Mouse (Mus musculus) forebrain, embryonic 12.5 days (tissue): ENCODE data around the gene Nfya. TPM values are rescaled to one million over a fixed set of nuclear protein-coding genes. Genes with fewer than 3 reads are reported as not detected.

Experiments used
- ATAC-seq: fragments of 200-750 bp; cut with Nextera tagmentation; 2 replicates; pipeline ENCODE4 v1.8.0; 2017; ENCODE audit warnings: moderate TSS enrichment; ENCODE audit not compliant: low FRiP score
- H3K27ac ChIP-seq: fragments of 300-500 bp; sonication (generic); 2 replicates; pipeline ENCODE4 v1.5.1; 2016; ENCODE audit warnings: mild to moderate bottlenecking
- H3K27me3 ChIP-seq: fragments of 300-500 bp; sonication (generic); 2 replicates; pipeline ENCODE4 v1.6.1; 2016; ENCODE audit warnings: mild to moderate bottlenecking
- H3K36me3 ChIP-seq: fragments of 300-500 bp; sonication (generic); replicated peaks from 2 replicates; pipeline ENCODE4 v1.6.1; 2016; ENCODE audit warnings: mild to moderate bottlenecking
- H3K4me1 ChIP-seq: fragments of 300-500 bp; sonication (generic); 2 replicates; pipeline ENCODE4 v1.6.1; 2016
- H3K4me2 ChIP-seq: fragments of 300-500 bp; sonication (generic); 2 replicates; pipeline ENCODE4 v1.6.1; 2016; ENCODE audit warnings: mild to moderate bottlenecking, moderate library complexity
- H3K4me3 ChIP-seq: fragments of 300-500 bp; sonication (generic); replicated peaks from 2 replicates; pipeline ENCODE4 v1.5.1; 2016; ENCODE audit warnings: mild to moderate bottlenecking
- H3K9ac ChIP-seq: fragments of 300-500 bp; sonication (generic); 2 replicates; pipeline ENCODE4 v1.6.1; 2016; ENCODE audit warnings: mild to moderate bottlenecking
- H3K9me3 ChIP-seq: fragments of 300-500 bp; sonication (generic); 2 replicates; pipeline ENCODE4 v1.6.1; 2016
- WGBS: fragments of 180-500 bp; shearing (Covaris S2); methylation state at CpG from one replicate; pipeline ENCODE4 v1.1.7; 2016; 5-methylcytosine and 5-hydroxymethylcytosine counted together
- polyA plus RNA-seq: library from polyadenylated mRNA; unstranded; fragments of >200 nt; fragmentation: Nextera tagmentation; extraction: Ambion mirVana; gene quantifications from 2 replicates; pipeline ENCODE4 v1.2.1, GENCODE M21; 2016

Nfya gene
- 20.7 and 23.4 TPM in 2 replicates for polyA plus RNA-seq

GRCm38 (mm10) chr17:48409380-48410298 is at the start of gene Nfya, which contains the start of gene Oard1:
TSS of gene Nfya (minus strand) at chr17:48409906.
TSS of gene Oard1 (plus strand) at chr17:48410014.
- Histone ChIP-seq H3K27me3 (no peaks in the 10 kb centered on the region), H3K27ac (peak within 1 kb of the TSS; percentile 100), H3K4me3 (peak within 1 kb of the TSS; percentile 83), H3K9me3 (no peaks in the 10 kb centered on the region), H3K36me3 (peaks cover 11% of the 10 kb centered on the region), H3K4me2 (peak within 1 kb of the TSS; percentile 83), H3K9ac (peak within 1 kb of the TSS; percentile 99), H3K4me1 (peaks cover 27% of the 10 kb centered on the region)
- ATAC-seq: peak; percentile 96
- WGBS: under 1% methylated on average over 66 of the region's 84 CpGs

GRCm38 (mm10) chr17:48457971-48458653 is 48.4 kb upstream of the Nfya start:
- Histone ChIP-seq H3K4me3 (no peak overlapping the region), H3K27ac (no peak overlapping the region), H3K9me3 (no peaks in the 10 kb centered on the region), H3K27me3 (no peaks in the 10 kb centered on the region), H3K36me3 (no peaks in the 10 kb centered on the region), H3K4me1 (no peaks in the 10 kb centered on the region), H3K9ac (no peak overlapping the region), H3K4me2 (no peak overlapping the region)
- WGBS: 89% methylated on average over 13 of the region's 13 CpGs
- ATAC-seq: no peak

- H3K9ac ChIP-seq: no peak overlapping the region
- no peaks in the 10 kb centered on the region for H3K27me3 ChIP-seq
- no peak overlapping the region for H3K4me3 ChIP-seq
- no peak overlapping the region for H3K27ac ChIP-seq
- peaks cover 5% of the 10 kb centered on the region; the same call in 1 of the 2 replicates for H3K4me1 ChIP-seq
- no peak overlapping the region for H3K4me2 ChIP-seq
- no peaks in the 10 kb centered on the region for H3K9me3 ChIP-seq
- no peak for ATAC-seq
- H3K36me3 ChIP-seq: no peaks in the 10 kb centered on the region
- WGBS: 81% methylated on average over 2 of the region's 2 CpGs
Observed at GRCm38 (mm10) chr17:48455955-48456354, 46.2 kb upstream of the Nfya start.

- WGBS: 61% methylated on average over 11 of the region's 11 CpGs
Observed at GRCm38 (mm10) chr17:48454688-48455087, 45.0 kb upstream of the Nfya start, which contains the start of gene Unc5cl. TSS of gene Unc5cl (plus strand) at chr17:48454901.

GRCm38 (mm10) chr17:48454190-48454589 is 44.5 kb upstream of the Nfya start:
- no peaks in the 10 kb centered on the region for H3K36me3 ChIP-seq
- no peaks in the 10 kb centered on the region for H3K27me3 ChIP-seq
- ATAC-seq: no peak
- 48% methylated on average over 7 of the region's 7 CpGs for WGBS
- H3K4me2 ChIP-seq: no peak overlapping the region
- H3K27ac ChIP-seq: no peak overlapping the region
- H3K9me3 ChIP-seq: no peaks in the 10 kb centered on the region
- H3K4me3 ChIP-seq: no peak overlapping the region
- H3K9ac ChIP-seq: no peak overlapping the region
- peaks cover 5% of the 10 kb centered on the region; the same call in 1 of the 2 replicates for H3K4me1 ChIP-seq

More at GRCm38 (mm10) chr17:48454688-48455087, 45.0 kb upstream of the Nfya start, which contains the start of gene Unc5cl:
- Histone ChIP-seq H3K36me3 (no peaks in the 10 kb centered on the region), H3K4me1 (peaks cover 5% of the 10 kb centered on the region; the same call in 1 of the 2 replicates), H3K4me3 (no peak within 1 kb of the TSS), H3K4me2 (no peak within 1 kb of the TSS), H3K9ac (no peak within 1 kb of the TSS), H3K27me3 (no peaks in the 10 kb centered on the region), H3K9me3 (no peaks in the 10 kb centered on the region), H3K27ac (no peak within 1 kb of the TSS)
- ATAC-seq: no peak

GRCm38 (mm10) chr17:48453489-48453888 is 43.8 kb upstream of the Nfya start:
- WGBS: 79% methylated on average over 7 of the region's 7 CpGs
- Histone ChIP-seq H3K4me1 (peaks cover 5% of the 10 kb centered on the region; the same call in 1 of the 2 replicates), H3K9me3 (no peaks in the 10 kb centered on the region), H3K9ac (no peak overlapping the region), H3K27ac (no peak overlapping the region), H3K27me3 (no peaks in the 10 kb centered on the region), H3K4me3 (no peak overlapping the region), H3K36me3 (no peaks in the 10 kb centered on the region), H3K4me2 (no peak overlapping the region)
- ATAC-seq: no peak

GRCm38 (mm10) chr17:48451753-48452444 is 42.2 kb upstream of the Nfya start:
- ATAC-seq: no peak
- no peak overlapping the region for H3K27ac ChIP-seq
- no peak overlapping the region for H3K9ac ChIP-seq
- 69% methylated on average over 9 of the region's 9 CpGs for WGBS
- H3K36me3 ChIP-seq: no peaks in the 10 kb centered on the region
- H3K4me3 ChIP-seq: no peak overlapping the region
- peaks cover 5% of the 10 kb centered on the region; the same call in 1 of the 2 replicates for H3K4me1 ChIP-seq
- H3K27me3 ChIP-seq: no peaks in the 10 kb centered on the region
- no peaks in the 10 kb centered on the region for H3K9me3 ChIP-seq
- H3K4me2 ChIP-seq: no peak overlapping the region

- no peak within 1 kb of the TSS for H3K4me2 ChIP-seq
- H3K9me3 ChIP-seq: no peaks in the 10 kb centered on the region
- H3K4me3 ChIP-seq: no peak within 1 kb of the TSS
- no peaks in the 10 kb centered on the region for H3K36me3 ChIP-seq
- no peak within 1 kb of the TSS for H3K27ac ChIP-seq
- peaks cover 5% of the 10 kb centered on the region; the same call in 1 of the 2 replicates for H3K4me1 ChIP-seq
- no peak within 1 kb of the TSS for H3K9ac ChIP-seq
- WGBS: 67% methylated on average over 7 of the region's 7 CpGs
- ATAC-seq: no peak
- H3K27me3 ChIP-seq: no peaks in the 10 kb centered on the region
Observed at GRCm38 (mm10) chr17:48451353-48451675, 41.6 kb upstream of the Nfya start, which contains the start of gene Tspo2. TSS of gene Tspo2 (minus strand) at chr17:48451522.

- no peak overlapping the region for H3K4me2 ChIP-seq
- H3K36me3 ChIP-seq: no peaks in the 10 kb centered on the region
- 80% methylated on average over 13 of the region's 13 CpGs for WGBS
- H3K4me3 ChIP-seq: no peak overlapping the region
- no peaks in the 10 kb centered on the region for H3K9me3 ChIP-seq
- ATAC-seq: no peak
- no peak overlapping the region for H3K9ac ChIP-seq
- no peaks in the 10 kb centered on the region for H3K27me3 ChIP-seq
- H3K27ac ChIP-seq: no peak overlapping the region
- peaks cover 5% of the 10 kb centered on the region; the same call in 1 of the 2 replicates for H3K4me1 ChIP-seq
Observed at GRCm38 (mm10) chr17:48450666-48451352, 41.1 kb upstream of the Nfya start.

GRCm38 (mm10) chr17:48447675-48448074 is 38.0 kb upstream of the Nfya start:
- Histone ChIP-seq H3K9me3 (no peaks in the 10 kb centered on the region), H3K27me3 (no peaks in the 10 kb centered on the region), H3K4me2 (no peak overlapping the region), H3K4me1 (peaks cover 5% of the 10 kb centered on the region; the same call in 1 of the 2 replicates), H3K9ac (no peak overlapping the region), H3K36me3 (no peaks in the 10 kb centered on the region), H3K27ac (no peak overlapping the region), H3K4me3 (no peak overlapping the region)
- 75% methylated on average over 8 of the region's 8 CpGs for WGBS
- no peak for ATAC-seq

GRCm38 (mm10) chr17:48443542-48444145 is 33.9 kb upstream of the Nfya start:
- H3K9ac ChIP-seq: no peak overlapping the region
- ATAC-seq: no peak
- H3K4me3 ChIP-seq: no peak overlapping the region
- H3K9me3 ChIP-seq: no peaks in the 10 kb centered on the region
- WGBS: 52% methylated on average over 16 of the region's 16 CpGs
- no peaks in the 10 kb centered on the region for H3K27me3 ChIP-seq
- no peak overlapping the region for H3K4me2 ChIP-seq
- no peaks in the 10 kb centered on the region for H3K36me3 ChIP-seq
- H3K4me1 ChIP-seq: no peaks in the 10 kb centered on the region
- no peak overlapping the region for H3K27ac ChIP-seq
